Mouse (Mus musculus) kidney, embryonic 14.5 days (tissue): ENCODE measurements around the gene Fscn3. TPM values are rescaled to one million over a fixed set of nuclear protein-coding genes. Genes with fewer than 3 reads are reported as not detected.

Experiments used
- ATAC-seq: fragments of 200-750 bp; cut with Nextera tagmentation; 2 replicates; pipeline ENCODE4 v1.8.0; 2017; ENCODE audit warnings: moderate number of reproducible peaks, mild to moderate bottlenecking, moderate TSS enrichment, moderate library complexity; ENCODE audit not compliant: low FRiP score, low TSS enrichment
- H3K27ac ChIP-seq: fragments of 300-500 bp; sonication (generic); 2 replicates; pipeline ENCODE4 v1.5.1; 2014; ENCODE audit warnings: low read depth, mild to moderate bottlenecking, low read length, moderate library complexity, mixed read lengths
- H3K27me3 ChIP-seq: fragments of 300-500 bp; sonication (generic); 2 replicates; pipeline ENCODE4 v1.6.1; 2014; ENCODE audit warnings: mild to moderate bottlenecking, low read length; ENCODE audit not compliant: control insufficient read depth, insufficient read depth
- H3K36me3 ChIP-seq: fragments of 300-500 bp; sonication (generic); 2 replicates; pipeline ENCODE4 v1.6.1; 2014; ENCODE audit warnings: low read length, mixed read lengths; ENCODE audit not compliant: control insufficient read depth, insufficient read depth
- H3K4me1 ChIP-seq: fragments of 300-500 bp; sonication (generic); 2 replicates; pipeline ENCODE4 v1.6.1; 2014; ENCODE audit warnings: low read length, mixed read lengths; ENCODE audit not compliant: control insufficient read depth, insufficient read depth
- H3K4me2 ChIP-seq: fragments of 300-500 bp; sonication (generic); replicated peaks from 2 replicates; pipeline ENCODE4 v1.6.1; 2014; ENCODE audit warnings: low read depth, mild to moderate bottlenecking, low read length
- H3K4me3 ChIP-seq: fragments of 300-500 bp; sonication (generic); 2 replicates; pipeline ENCODE4 v1.5.1; 2014; ENCODE audit warnings: mild to moderate bottlenecking, low read length
- H3K9ac ChIP-seq: fragments of 300-500 bp; sonication (generic); 2 replicates; pipeline ENCODE4 v1.6.1; 2014; ENCODE audit warnings: low read depth, mild to moderate bottlenecking, low read length, moderate library complexity
- H3K9me3 ChIP-seq: fragments of 300-500 bp; sonication (generic); 2 replicates; pipeline ENCODE4 v1.6.1; 2016; ENCODE audit warnings: low read length; ENCODE audit not compliant: control insufficient read depth
- WGBS: fragments of 180-500 bp; shearing (Covaris S2); extraction: QIAGEN DNeasy Blood & Tissue Kit; methylation state at CpG from one replicate; pipeline ENCODE4 v1.1.7; 2014; 5-methylcytosine and 5-hydroxymethylcytosine counted together
- polyA plus RNA-seq: library from polyadenylated mRNA; unstranded; fragments of >200 nt; fragmentation: Nextera tagmentation; extraction: Ambion mirVana; gene quantifications from 2 replicates; pipeline ENCODE4 v1.2.1, GENCODE M21; 2014

Fscn3 gene
- polyA plus RNA-seq, result not detected in 2 replicates

- no peak within 1 kb of the TSS for H3K4me2 ChIP-seq
- H3K4me1 ChIP-seq, result no peaks in the 10 kb centered on the region
- no peak within 1 kb of the TSS for H3K9ac ChIP-seq
- H3K27ac ChIP-seq, result no peak within 1 kb of the TSS
- WGBS, result 72% methylated on average over 3 of the region's 3 CpGs
- no peaks in the 10 kb centered on the region for H3K9me3 ChIP-seq
- peaks cover 18% of the 10 kb centered on the region for H3K36me3 ChIP-seq
- no peak within 1 kb of the TSS for H3K4me3 ChIP-seq
- no peak for ATAC-seq
- no peaks in the 10 kb centered on the region for H3K27me3 ChIP-seq
These were observed at the start of gene Fscn3 for GRCm38 (mm10) chr6:28427096-28427839. TSS of gene Fscn3 (plus strand) at chr6:28427789.

- no peaks in the 10 kb centered on the region for H3K27me3 ChIP-seq
- H3K27ac ChIP-seq, result no peak overlapping the region
- WGBS, result 50% methylated on average over 4 of the region's 4 CpGs
- H3K36me3 ChIP-seq, result no peaks in the 10 kb centered on the region
- no peak overlapping the region for H3K4me2 ChIP-seq
- no peak for ATAC-seq
- H3K4me1 ChIP-seq, result no peaks in the 10 kb centered on the region
- H3K4me3 ChIP-seq, result no peak overlapping the region
- H3K9me3 ChIP-seq, result no peaks in the 10 kb centered on the region
- no peak overlapping the region for H3K9ac ChIP-seq
These were observed 45.6 kb upstream of the Fscn3 start for GRCm38 (mm10) chr6:28381983-28382382.

GRCm38 (mm10) chr6:28385169-28385568 is 42.4 kb upstream of the Fscn3 start:
- Histone ChIP-seq H3K9me3 (no peaks in the 10 kb centered on the region), H3K36me3 (no peaks in the 10 kb centered on the region), H3K4me1 (no peaks in the 10 kb centered on the region), H3K4me2 (no peak overlapping the region), H3K9ac (no peak overlapping the region), H3K27me3 (no peaks in the 10 kb centered on the region), H3K4me3 (no peak overlapping the region), H3K27ac (no peak overlapping the region)
- no peak for ATAC-seq
- WGBS, result 72% methylated on average over 3 of the region's 3 CpGs

GRCm38 (mm10) chr6:28389038-28389437 is 38.6 kb upstream of the Fscn3 start:
- Histone ChIP-seq H3K27me3 (no peaks in the 10 kb centered on the region), H3K9ac (no peak overlapping the region), H3K36me3 (no peaks in the 10 kb centered on the region), H3K4me1 (no peaks in the 10 kb centered on the region), H3K4me3 (no peak overlapping the region), H3K27ac (no peak overlapping the region), H3K9me3 (no peaks in the 10 kb centered on the region), H3K4me2 (no peak overlapping the region)
- 85% methylated on average over 3 of the region's 3 CpGs for WGBS
- no peak for ATAC-seq

- H3K9ac ChIP-seq, result no peak overlapping the region
- ATAC-seq, result no peak
- peaks cover 5% of the 10 kb centered on the region; the same call in 1 of the 2 replicates for H3K9me3 ChIP-seq
- peaks cover 22% of the 10 kb centered on the region; the same call in 1 of the 2 replicates for H3K27me3 ChIP-seq
- no peaks in the 10 kb centered on the region for H3K36me3 ChIP-seq
- WGBS, result 26% methylated on average over 15 of the region's 15 CpGs
- no peak overlapping the region for H3K27ac ChIP-seq
- no peak overlapping the region; the same call in 1 of the 2 replicates for H3K4me3 ChIP-seq
- no peak overlapping the region for H3K4me2 ChIP-seq
- H3K4me1 ChIP-seq, result no peaks in the 10 kb centered on the region
These were observed 31.3 kb upstream of the Fscn3 start for GRCm38 (mm10) chr6:28396051-28396852.

- 3% methylated on average over 19 of the region's 19 CpGs for WGBS
- peak overlapping the region; percentile 56 for H3K4me2 ChIP-seq
- no peaks in the 10 kb centered on the region for H3K4me1 ChIP-seq
- H3K9ac ChIP-seq, result peak overlapping the region; percentile 23; the same call in 1 of the 2 replicates
- no peak for ATAC-seq
- H3K36me3 ChIP-seq, result no peaks in the 10 kb centered on the region
- no peak overlapping the region for H3K27ac ChIP-seq
- H3K27me3 ChIP-seq, result peaks cover 22% of the 10 kb centered on the region; the same call in 1 of the 2 replicates
- peaks cover 5% of the 10 kb centered on the region; the same call in 1 of the 2 replicates for H3K9me3 ChIP-seq
- peak overlapping the region; percentile 43 for H3K4me3 ChIP-seq
These were observed 30.6 kb upstream of the Fscn3 start for GRCm38 (mm10) chr6:28396853-28397457.

- peaks cover 22% of the 10 kb centered on the region; the same call in 1 of the 2 replicates for H3K27me3 ChIP-seq
- peak within 1 kb of the TSS; percentile 56 for H3K4me2 ChIP-seq
- under 1% methylated on average over 33 of the region's 33 CpGs for WGBS
- H3K4me1 ChIP-seq, result no peaks in the 10 kb centered on the region
- peaks cover 5% of the 10 kb centered on the region; the same call in 1 of the 2 replicates for H3K9me3 ChIP-seq
- peak; percentile 75; the same call in 1 of the 2 replicates for ATAC-seq
- H3K4me3 ChIP-seq, result peak within 1 kb of the TSS; percentile 43
- H3K36me3 ChIP-seq, result no peaks in the 10 kb centered on the region
- H3K9ac ChIP-seq, result peak within 1 kb of the TSS; percentile 23; the same call in 1 of the 2 replicates
- no peak within 1 kb of the TSS for H3K27ac ChIP-seq
These were observed 29.8 kb upstream of the Fscn3 start, which contains the start of gene Zfp800 for GRCm38 (mm10) chr6:28397681-28398203. TSS of gene Zfp800 (minus strand) at chr6:28398005.

- no peak overlapping the region for H3K4me2 ChIP-seq
- H3K9me3 ChIP-seq, result peaks cover 5% of the 10 kb centered on the region; the same call in 1 of the 2 replicates
- WGBS, result 87% methylated on average over 3 of the region's 3 CpGs
- ATAC-seq, result no peak
- no peak overlapping the region for H3K4me3 ChIP-seq
- H3K36me3 ChIP-seq, result no peaks in the 10 kb centered on the region
- H3K9ac ChIP-seq, result no peak overlapping the region
- H3K27me3 ChIP-seq, result peaks cover 22% of the 10 kb centered on the region; the same call in 1 of the 2 replicates
- H3K27ac ChIP-seq, result no peak overlapping the region
- H3K4me1 ChIP-seq, result no peaks in the 10 kb centered on the region
These were observed 28.9 kb upstream of the Fscn3 start for GRCm38 (mm10) chr6:28398726-28399125.
